Mouse (Mus musculus) intestine, embryonic 15.5 days (tissue): Measurements from ENCODE around the gene Swap70. TPM values are rescaled to one million over a fixed set of nuclear protein-coding genes. Genes with fewer than 3 reads are reported as not detected.
"Not testable (repeated sequence)": the region's sequence is repeated elsewhere in the genome, so short reads cannot be mapped to it uniquely, and the experiment has no call there.

Experiments
- ATAC-seq: fragments of 200-750 bp; cut with Nextera tagmentation; 2 replicates; pipeline ENCODE4 v1.8.0; 2017; ENCODE audit warnings: moderate TSS enrichment, moderate library complexity
- H3K27ac ChIP-seq: fragments of 300-500 bp; sonication (generic); 2 replicates; pipeline ENCODE4 v1.5.1; 2015; ENCODE audit warnings: mild to moderate bottlenecking, inconsistent platforms
- H3K27me3 ChIP-seq: fragments of 300-500 bp; sonication (generic); replicated peaks from 2 replicates; pipeline ENCODE4 v1.6.1; 2015; ENCODE audit warnings: inconsistent platforms
- H3K36me3 ChIP-seq: fragments of 300-500 bp; sonication (generic); 2 replicates; pipeline ENCODE4 v1.6.1; 2015; ENCODE audit warnings: inconsistent platforms
- H3K4me1 ChIP-seq: fragments of 300-500 bp; sonication (generic); replicated peaks from 2 replicates; pipeline ENCODE4 v1.6.1; 2015; ENCODE audit warnings: inconsistent platforms
- H3K4me2 ChIP-seq: fragments of 300-500 bp; sonication (generic); replicated peaks from 2 replicates; pipeline ENCODE4 v1.6.1; 2015; ENCODE audit warnings: mild to moderate bottlenecking, inconsistent platforms
- H3K4me3 ChIP-seq: fragments of 300-500 bp; sonication (generic); replicated peaks from 2 replicates; pipeline ENCODE4 v1.5.1; 2015; ENCODE audit warnings: inconsistent platforms
- H3K9ac ChIP-seq: fragments of 300-500 bp; sonication (generic); 2 replicates; pipeline ENCODE4 v1.6.1; 2015; ENCODE audit warnings: inconsistent platforms
- H3K9me3 ChIP-seq: fragments of 300-500 bp; sonication (generic); 2 replicates; pipeline ENCODE4 v1.6.1; 2016; ENCODE audit warnings: inconsistent platforms
- WGBS: fragments of 180-500 bp; shearing (Covaris S2); methylation state at CpG from one replicate; pipeline ENCODE4 v1.1.7; 2015; 5-methylcytosine and 5-hydroxymethylcytosine counted together
- polyA plus RNA-seq: library from polyadenylated mRNA; unstranded; fragments of >200 nt; fragmentation: Nextera tagmentation; extraction: Ambion mirVana; gene quantifications from 2 replicates; pipeline ENCODE4 v1.2.1, GENCODE M21; 2015

Swap70 gene
- polyA plus RNA-seq, 1 experiment from 2014 or later, result 30.7 TPM

- Histone ChIP-seq H3K27ac (no peak overlapping the region), H3K4me2 (no peak overlapping the region), H3K4me1 (no peaks in the 10 kb centered on the region), H3K9ac (no peak overlapping the region), H3K4me3 (no peak overlapping the region), H3K9me3 (no peaks in the 10 kb centered on the region), H3K27me3 (no peaks in the 10 kb centered on the region), H3K36me3 (no peaks in the 10 kb centered on the region)
- no peak for ATAC-seq
- WGBS, result 66% methylated on average over 3 of the region's 3 CpGs
Measured at GRCm38 (mm10) chr7:110214882-110215281, 6.6 kb upstream of the Swap70 start.

GRCm38 (mm10) chr7:110221051-110221585, 393 bp upstream of the Swap70 start:
- H3K27me3 ChIP-seq, result no peaks in the 10 kb centered on the region
- H3K9ac ChIP-seq, result peak overlapping the region; percentile 98
- H3K4me2 ChIP-seq, result peak overlapping the region; percentile 87
- H3K27ac ChIP-seq, result peak overlapping the region; percentile 95
- H3K36me3 ChIP-seq, result peaks cover 4% of the 10 kb centered on the region; the same call in 1 of the 2 replicates
- H3K9me3 ChIP-seq, result no peaks in the 10 kb centered on the region
- H3K4me1 ChIP-seq, result 0 out of 2 replicates have a peak, but pooled peaks cover 4% of the 10 kb centered on the region
- 23% methylated on average over 8 of the region's 8 CpGs for WGBS
- peak overlapping the region; percentile 96 for H3K4me3 ChIP-seq
- ATAC-seq, result peak; percentile 64

GRCm38 (mm10) chr7:110222583-110223182, 1.2 kb downstream of the Swap70 start:
- H3K9me3 ChIP-seq, result no peaks in the 10 kb centered on the region
- no peak overlapping the region for H3K27ac ChIP-seq
- H3K36me3 ChIP-seq, result peaks cover 4% of the 10 kb centered on the region; the same call in 1 of the 2 replicates
- H3K4me2 ChIP-seq, result peak overlapping the region; percentile 87
- 17% methylated on average over 12 of the region's 12 CpGs for WGBS
- no peaks in the 10 kb centered on the region for H3K27me3 ChIP-seq
- ATAC-seq, result no peak
- H3K4me3 ChIP-seq, result peak overlapping the region; percentile 96
- 0 out of 2 replicates have a peak, but pooled peaks cover 4% of the 10 kb centered on the region for H3K4me1 ChIP-seq
- H3K9ac ChIP-seq, result peak overlapping the region; percentile 98; the same call in 1 of the 2 replicates

- H3K27ac ChIP-seq, result no peak overlapping the region
- H3K9me3 ChIP-seq, result no peaks in the 10 kb centered on the region
- peaks cover 4% of the 10 kb centered on the region; the same call in 1 of the 2 replicates for H3K36me3 ChIP-seq
- WGBS, result 73% methylated on average over 2 of the region's 2 CpGs
- no peak overlapping the region for H3K4me2 ChIP-seq
- no peak for ATAC-seq
- H3K4me3 ChIP-seq, result no peak overlapping the region
- no peaks in the 10 kb centered on the region for H3K27me3 ChIP-seq
- H3K4me1 ChIP-seq, result 0 out of 2 replicates have a peak, but pooled peaks cover 4% of the 10 kb centered on the region
- no peak overlapping the region for H3K9ac ChIP-seq
Measured at GRCm38 (mm10) chr7:110223727-110224510, 2.4 kb downstream of the Swap70 start.

- no peak overlapping the region for H3K27ac ChIP-seq
- peaks cover 4% of the 10 kb centered on the region; the same call in 1 of the 2 replicates for H3K36me3 ChIP-seq
- 0 out of 2 replicates have a peak, but pooled peaks cover 4% of the 10 kb centered on the region for H3K4me1 ChIP-seq
- no peak for ATAC-seq
- H3K27me3 ChIP-seq, result no peaks in the 10 kb centered on the region
- WGBS, result 91% methylated on average over 5 of the region's 5 CpGs
- no peak overlapping the region for H3K4me2 ChIP-seq
- H3K9ac ChIP-seq, result no peak overlapping the region
- no peak overlapping the region for H3K4me3 ChIP-seq
- H3K9me3 ChIP-seq, result no peaks in the 10 kb centered on the region
Measured at GRCm38 (mm10) chr7:110226484-110226883, 5.0 kb downstream of the Swap70 start.

GRCm38 (mm10) chr7:110229967-110230366, 8.5 kb downstream of the Swap70 start:
- Histone ChIP-seq H3K4me1 (no peaks in the 10 kb centered on the region), H3K27me3 (no peaks in the 10 kb centered on the region), H3K36me3 (peaks cover 4% of the 10 kb centered on the region; the same call in 1 of the 2 replicates), H3K4me2 (no peak overlapping the region), H3K9me3 (no peaks in the 10 kb centered on the region), H3K27ac (no peak overlapping the region), H3K9ac (no peak overlapping the region), H3K4me3 (no peak overlapping the region)
- ATAC-seq, result no peak
- WGBS, result 83% methylated on average over 6 of the region's 6 CpGs

GRCm38 (mm10) chr7:110231127-110231526, 9.6 kb downstream of the Swap70 start:
- not testable (repeated sequence) for H3K36me3 ChIP-seq, H3K9me3 ChIP-seq, ATAC-seq, H3K4me3 ChIP-seq, H3K27ac ChIP-seq, H3K9ac ChIP-seq, H3K27me3 ChIP-seq, H3K4me2 ChIP-seq, H3K4me1 ChIP-seq
- WGBS, result 97% methylated on average over 10 of the region's 10 CpGs

GRCm38 (mm10) chr7:110236085-110236484, 14.6 kb downstream of the Swap70 start:
- H3K27me3 ChIP-seq, result no peaks in the 10 kb centered on the region
- H3K4me2 ChIP-seq, result no peak overlapping the region
- peaks cover 9% of the 10 kb centered on the region for H3K4me1 ChIP-seq
- H3K36me3 ChIP-seq, result no peaks in the 10 kb centered on the region
- no peak overlapping the region for H3K27ac ChIP-seq
- ATAC-seq, result no peak
- H3K9me3 ChIP-seq, result no peaks in the 10 kb centered on the region
- no peak overlapping the region for H3K9ac ChIP-seq
- H3K4me3 ChIP-seq, result no peak overlapping the region
- WGBS, result 82% methylated on average over 4 of the region's 4 CpGs

- no peaks in the 10 kb centered on the region for H3K36me3 ChIP-seq
- peak; percentile 45; the same call in 1 of the 2 replicates for ATAC-seq
- peak overlapping the region; percentile 44 for H3K27ac ChIP-seq
- H3K9me3 ChIP-seq, result no peaks in the 10 kb centered on the region
- peaks cover 9% of the 10 kb centered on the region for H3K4me1 ChIP-seq
- H3K4me2 ChIP-seq, result no peak overlapping the region
- no peak overlapping the region for H3K9ac ChIP-seq
- no peaks in the 10 kb centered on the region for H3K27me3 ChIP-seq
- 26% methylated on average over 3 of the region's 3 CpGs for WGBS
- H3K4me3 ChIP-seq, result no peak overlapping the region
Measured at GRCm38 (mm10) chr7:110237451-110237836, 15.9 kb downstream of the Swap70 start.

- 39% methylated on average over 2 of the region's 2 CpGs for WGBS
- Histone ChIP-seq H3K9me3 (no peaks in the 10 kb centered on the region), H3K4me3 (no peak overlapping the region), H3K4me2 (no peak overlapping the region), H3K36me3 (no peaks in the 10 kb centered on the region), H3K4me1 (peaks cover 9% of the 10 kb centered on the region), H3K27me3 (no peaks in the 10 kb centered on the region), H3K27ac (peak overlapping the region; percentile 44), H3K9ac (no peak overlapping the region)
- peak; percentile 36; the same call in 1 of the 2 replicates for ATAC-seq
Measured at GRCm38 (mm10) chr7:110237837-110238451, 16.4 kb downstream of the Swap70 start.

GRCm38 (mm10) chr7:110239590-110239989, 18.1 kb downstream of the Swap70 start:
- no peak overlapping the region for H3K4me2 ChIP-seq
- no peaks in the 10 kb centered on the region for H3K27me3 ChIP-seq
- peaks cover 9% of the 10 kb centered on the region for H3K4me1 ChIP-seq
- H3K36me3 ChIP-seq, result no peaks in the 10 kb centered on the region
- H3K4me3 ChIP-seq, result no peak overlapping the region
- H3K9ac ChIP-seq, result no peak overlapping the region
- no peak for ATAC-seq
- H3K27ac ChIP-seq, result no peak overlapping the region
- no peaks in the 10 kb centered on the region for H3K9me3 ChIP-seq
- 79% methylated on average over 4 of the region's 4 CpGs for WGBS
